Mouse (Mus musculus) stomach, postnatal 0 days (tissue): ENCODE results near the gene Rsrc1.

Source experiments
- CTCF ChIP-seq: IDR thresholded peaks from 2 replicates; pipeline ENCODE4 v1.5.1; 2016; ENCODE audit warnings: antibody characterized with exemption, low read depth, mild to moderate bottlenecking, moderate library complexity
- EP300 ChIP-seq: optimal IDR thresholded peaks from 2 replicates; pipeline ENCODE3; 2016; ENCODE audit warnings: antibody characterized with exemption

DNA sequence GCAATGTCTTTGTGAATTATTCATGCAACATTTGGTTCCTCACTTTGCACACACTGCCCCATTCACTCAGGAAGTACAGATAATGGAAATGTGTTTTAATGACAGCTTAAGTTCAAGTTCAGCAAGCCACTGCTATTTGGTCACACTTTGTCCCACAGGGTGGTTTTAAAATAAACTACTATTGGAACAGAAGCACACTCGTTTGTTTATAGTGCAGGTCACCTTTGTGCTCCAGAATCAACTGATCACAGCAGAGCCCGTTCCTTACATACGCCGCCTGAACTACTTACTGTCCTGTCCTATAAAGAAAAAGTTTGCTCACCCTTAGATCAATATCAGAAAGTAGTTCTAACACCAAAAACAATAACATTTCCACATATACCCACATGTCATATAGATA, 341.2 kb downstream of the Rsrc1 start:
- no peak for TF ChIP-seq CTCF
- no peak for TF ChIP-seq EP300
